Mouse (Mus musculus) neural tube, embryonic 11.5 days (tissue): Measurements from ENCODE around the gene Ccn2. TPM values are rescaled to one million over a fixed set of nuclear protein-coding genes. Genes with fewer than 3 reads are reported as not detected.

Source experiments
- ATAC-seq: fragments of 200-750 bp; cut with Nextera tagmentation; 2 replicates; pipeline ENCODE4 v1.8.0; 2017; ENCODE audit warnings: moderate number of reproducible peaks, mild to moderate bottlenecking, moderate TSS enrichment, moderate library complexity; ENCODE audit not compliant: insufficient read depth, low FRiP score, low TSS enrichment
- DNase-seq: peaks from one replicate; pipeline ENCODE4 v3.0.0-alpha.2; 2015; ENCODE audit warnings: low spot score
- H3K27ac ChIP-seq: fragments of 300-500 bp; sonication (generic); 2 replicates; pipeline ENCODE4 v1.5.1; 2014; ENCODE audit warnings: low read depth, mild to moderate bottlenecking, low read length
- H3K27me3 ChIP-seq: fragments of 300-500 bp; sonication (generic); 2 replicates; pipeline ENCODE4 v1.6.1; 2014; ENCODE audit warnings: mild to moderate bottlenecking, low read length, mixed read lengths; ENCODE audit not compliant: control insufficient read depth, insufficient read depth
- H3K36me3 ChIP-seq: fragments of 300-500 bp; sonication (generic); 2 replicates; pipeline ENCODE4 v1.6.1; 2014; ENCODE audit warnings: mild to moderate bottlenecking, low read length, moderate library complexity, mixed read lengths; ENCODE audit not compliant: control insufficient read depth, insufficient read depth
- H3K4me1 ChIP-seq: fragments of 300-500 bp; sonication (generic); 2 replicates; pipeline ENCODE4 v1.6.1; 2014; ENCODE audit warnings: low read length, mixed read lengths; ENCODE audit not compliant: control insufficient read depth, insufficient read depth
- H3K4me2 ChIP-seq: fragments of 300-500 bp; sonication (generic); 2 replicates; pipeline ENCODE4 v1.6.1; 2014; ENCODE audit warnings: low read depth, mild to moderate bottlenecking, moderate library complexity
- H3K4me3 ChIP-seq: fragments of 300-500 bp; sonication (generic); 2 replicates; pipeline ENCODE4 v1.5.1; 2014; ENCODE audit warnings: low read depth, low read length
- H3K9ac ChIP-seq: fragments of 300-500 bp; sonication (generic); 2 replicates; pipeline ENCODE4 v1.6.1; 2014; ENCODE audit warnings: mild to moderate bottlenecking, low read length
- H3K9me3 ChIP-seq: fragments of 300-500 bp; sonication (generic); 2 replicates; pipeline ENCODE4 v1.6.1; 2016; ENCODE audit warnings: low read length; ENCODE audit not compliant: control insufficient read depth
- WGBS: fragments of 180-500 bp; shearing (Covaris S2); extraction: QIAGEN DNeasy Blood & Tissue Kit; methylation state at CpG from one replicate; pipeline ENCODE4 v1.1.7; 2014; 5-methylcytosine and 5-hydroxymethylcytosine counted together
- polyA plus RNA-seq: library from polyadenylated mRNA; unstranded; fragments of >200 nt; fragmentation: Nextera tagmentation; extraction: Ambion mirVana; gene quantifications from 2 replicates; pipeline ENCODE4 v1.2.1, GENCODE M21; 2014

Ccn2 gene
- polyA plus RNA-seq, result 3.3 and 4.9 TPM in 2 replicates

GRCm38 (mm10) chr10:24595250-24596002 lies at the start of gene Ccn2:
Gene Ccn2, plus strand, starts transcription at chr10:24595442.
- Histone ChIP-seq H3K4me1 (peaks cover 4% of the 10 kb centered on the region; the same call in 1 of the 2 replicates), H3K9me3 (no peaks in the 10 kb centered on the region), H3K36me3 (no peaks in the 10 kb centered on the region), H3K27me3 (no peaks in the 10 kb centered on the region), H3K4me3 (peak within 1 kb of the TSS; percentile 76), H3K27ac (peak within 1 kb of the TSS; percentile 88), H3K9ac (peak within 1 kb of the TSS; percentile 77), H3K4me2 (peak within 1 kb of the TSS; percentile 61)
- DNase-seq, result peak; percentile 80
- ATAC-seq, result peak; percentile 92
- under 1% methylated on average over 53 of the region's 53 CpGs for WGBS

- H3K27me3 ChIP-seq, result no peaks in the 10 kb centered on the region
- no peak for ATAC-seq
- DNase-seq, result no peak
- no peak overlapping the region for H3K4me2 ChIP-seq
- H3K27ac ChIP-seq, result no peak overlapping the region
- H3K4me1 ChIP-seq, result no peaks in the 10 kb centered on the region
- no peaks in the 10 kb centered on the region for H3K36me3 ChIP-seq
- no peaks in the 10 kb centered on the region for H3K9me3 ChIP-seq
- H3K4me3 ChIP-seq, result no peak overlapping the region
- H3K9ac ChIP-seq, result no peak overlapping the region
- WGBS, result 95% methylated on average over 1 of the region's 1 CpGs
These were observed 42.4 kb upstream of the Ccn2 start for GRCm38 (mm10) chr10:24552870-24553269.

- WGBS, result 78% methylated on average over 2 of the region's 2 CpGs
- Histone ChIP-seq H3K9ac (no peak overlapping the region), H3K27me3 (no peaks in the 10 kb centered on the region), H3K9me3 (no peaks in the 10 kb centered on the region), H3K27ac (no peak overlapping the region), H3K4me1 (no peaks in the 10 kb centered on the region), H3K36me3 (no peaks in the 10 kb centered on the region), H3K4me2 (no peak overlapping the region), H3K4me3 (no peak overlapping the region)
- DNase-seq, result no peak
- no peak for ATAC-seq
These were observed 41.2 kb upstream of the Ccn2 start for GRCm38 (mm10) chr10:24554091-24554490.

GRCm38 (mm10) chr10:24558366-24558765 lies 36.9 kb upstream of the Ccn2 start:
- Histone ChIP-seq H3K27ac (no peak overlapping the region), H3K9ac (no peak overlapping the region), H3K9me3 (no peaks in the 10 kb centered on the region), H3K36me3 (no peaks in the 10 kb centered on the region), H3K4me1 (no peaks in the 10 kb centered on the region), H3K4me3 (no peak overlapping the region), H3K4me2 (no peak overlapping the region), H3K27me3 (no peaks in the 10 kb centered on the region)
- no peak for ATAC-seq
- 85% methylated on average over 2 of the region's 2 CpGs for WGBS
- DNase-seq, result no peak

- ATAC-seq (no peak), DNase-seq (no peak)
- H3K9me3 ChIP-seq, result no peaks in the 10 kb centered on the region
- H3K4me1 ChIP-seq, result no peaks in the 10 kb centered on the region; the same call in 1 of the 2 replicates
- no peak overlapping the region for H3K9ac ChIP-seq
- no peaks in the 10 kb centered on the region for H3K27me3 ChIP-seq
- no peaks in the 10 kb centered on the region for H3K36me3 ChIP-seq
- no peak overlapping the region for H3K4me2 ChIP-seq
- H3K27ac ChIP-seq, result no peak overlapping the region
- no peak overlapping the region for H3K4me3 ChIP-seq
- 88% methylated on average over 2 of the region's 2 CpGs for WGBS
These were observed 25.4 kb upstream of the Ccn2 start for GRCm38 (mm10) chr10:24569691-24570420.

GRCm38 (mm10) chr10:24572044-24572960 lies 22.9 kb upstream of the Ccn2 start:
- no peak overlapping the region for H3K9ac ChIP-seq
- no peaks in the 10 kb centered on the region; the same call in 1 of the 2 replicates for H3K4me1 ChIP-seq
- H3K27ac ChIP-seq, result no peak overlapping the region
- no peaks in the 10 kb centered on the region for H3K27me3 ChIP-seq
- WGBS, result 74% methylated on average over 4 of the region's 4 CpGs
- no peak overlapping the region for H3K4me3 ChIP-seq
- H3K4me2 ChIP-seq, result no peak overlapping the region
- ATAC-seq (no peak), DNase-seq (no peak)
- H3K9me3 ChIP-seq, result no peaks in the 10 kb centered on the region
- no peaks in the 10 kb centered on the region for H3K36me3 ChIP-seq

GRCm38 (mm10) chr10:24573484-24573883 lies 21.8 kb upstream of the Ccn2 start:
- Histone ChIP-seq H3K4me1 (no peaks in the 10 kb centered on the region; the same call in 1 of the 2 replicates), H3K36me3 (no peaks in the 10 kb centered on the region), H3K27ac (no peak overlapping the region), H3K4me2 (no peak overlapping the region), H3K9me3 (no peaks in the 10 kb centered on the region), H3K4me3 (no peak overlapping the region), H3K27me3 (no peaks in the 10 kb centered on the region), H3K9ac (no peak overlapping the region)
- ATAC-seq (no peak), DNase-seq (no peak)
- WGBS, result 56% methylated on average over 3 of the region's 3 CpGs

- ATAC-seq, result no peak
These were observed 14.2 kb upstream of the Ccn2 start for GRCm38 (mm10) chr10:24581076-24581475.

More at GRCm38 (mm10) chr10:24581076-24581475, 14.2 kb upstream of the Ccn2 start:
- DNase-seq, result no peak
- WGBS, result 85% methylated on average over 3 of the region's 3 CpGs
- Histone ChIP-seq H3K4me3 (no peak overlapping the region), H3K4me1 (no peaks in the 10 kb centered on the region), H3K36me3 (no peaks in the 10 kb centered on the region), H3K9ac (no peak overlapping the region), H3K4me2 (no peak overlapping the region), H3K27me3 (no peaks in the 10 kb centered on the region), H3K9me3 (no peaks in the 10 kb centered on the region), H3K27ac (no peak overlapping the region)
